Mouse (Mus musculus) lung, postnatal 14 days (tissue): ENCODE results near the gene Il2.

Experiments used
- DNase-seq: peaks from one replicate; pipeline ENCODE4 v3.0.0; 2021

The Il2 gene

GRCm38 (mm10) chr3:37125655-37126054, at the start of gene Il2:
Gene Il2 (minus strand): TSS chr3:37125959.
- DNase-seq, result no peak

GRCm38 (mm10) chr3:37174711-37175572, 49.2 kb upstream of the Il2 start:
- DNase-seq, result peak; percentile 37

GRCm38 (mm10) chr3:37173285-37173684, 47.5 kb upstream of the Il2 start:
- no peak for DNase-seq

- DNase-seq, result no peak
These were observed 43.5 kb upstream of the Il2 start for GRCm38 (mm10) chr3:37169283-37169682.

GRCm38 (mm10) chr3:37161096-37161495, 35.3 kb upstream of the Il2 start:
- no peak for DNase-seq

- DNase-seq, result no peak
These were observed 32.5 kb upstream of the Il2 start for GRCm38 (mm10) chr3:37158246-37158645.

GRCm38 (mm10) chr3:37157082-37157481, 31.3 kb upstream of the Il2 start:
- no peak for DNase-seq

- DNase-seq, result no peak
These were observed 28.6 kb upstream of the Il2 start for GRCm38 (mm10) chr3:37154396-37154795.

GRCm38 (mm10) chr3:37153004-37153403, 27.2 kb upstream of the Il2 start:
- DNase-seq, result no peak

GRCm38 (mm10) chr3:37152274-37152673, 26.5 kb upstream of the Il2 start:
- DNase-seq, result no peak

GRCm38 (mm10) chr3:37146810-37147209, 21.1 kb upstream of the Il2 start:
- DNase-seq, result no peak

GRCm38 (mm10) chr3:37146406-37146805, 20.6 kb upstream of the Il2 start:
- DNase-seq, result no peak

- DNase-seq, result no peak
These were observed 19.2 kb upstream of the Il2 start for GRCm38 (mm10) chr3:37144979-37145378.

GRCm38 (mm10) chr3:37141827-37142226, 16.1 kb upstream of the Il2 start:
- no peak for DNase-seq

- no peak for DNase-seq
These were observed 14.6 kb upstream of the Il2 start for GRCm38 (mm10) chr3:37140168-37140906.

GRCm38 (mm10) chr3:37139192-37139591, 13.4 kb upstream of the Il2 start:
- DNase-seq, result no peak

GRCm38 (mm10) chr3:37137231-37137630, 11.5 kb upstream of the Il2 start:
- no peak for DNase-seq

- peak; percentile 30 for DNase-seq
These were observed 3.3 kb upstream of the Il2 start for GRCm38 (mm10) chr3:37129063-37129462.

- DNase-seq, result no peak
These were observed 2.5 kb upstream of the Il2 start for GRCm38 (mm10) chr3:37128269-37128668.

- DNase-seq, result no peak
These were observed 403 bp upstream of the Il2 start for GRCm38 (mm10) chr3:37126162-37126561.

- DNase-seq, result no peak
These were observed 35.0 kb downstream of the Il2 start for GRCm38 (mm10) chr3:37090721-37091120.

- DNase-seq, result no peak
These were observed 40.9 kb downstream of the Il2 start for GRCm38 (mm10) chr3:37084860-37085259.

- DNase-seq, result peak; percentile 55
These were observed 52.5 kb downstream of the Il2 start for GRCm38 (mm10) chr3:37073211-37073610.
